Mouse (Mus musculus) thymus, postnatal 10 days (tissue): ENCODE measurements around the gene Fam180a.

ENCODE experiments used
- DNase-seq, 2 experiments: peaks; one replicate each; pipeline ENCODE4 v3.0.0; 2021; ENCODE audit warnings: low spot score in 2 of 2

Gene Fam180a

GRCm38 (mm10) chr6:35313520-35313919 is 12.4 kb downstream of the Fam180a start:
- no peak for DNase-seq

GRCm38 (mm10) chr6:35309406-35309805 is 16.5 kb downstream of the Fam180a start:
- no peak for DNase-seq

GRCm38 (mm10) chr6:35308037-35308436 is 17.9 kb downstream of the Fam180a start, which contains the start of gene Slc13a4:
Gene Slc13a4, minus strand, starts transcription at chr6:35308131.
- DNase-seq: no peak

- DNase-seq: no peak
Observed at GRCm38 (mm10) chr6:35307136-35307535, 18.8 kb downstream of the Fam180a start.

GRCm38 (mm10) chr6:35303355-35303900 is 22.5 kb downstream of the Fam180a start:
- DNase-seq: no peak

- DNase-seq: no peak
Observed at GRCm38 (mm10) chr6:35302581-35302980, 23.4 kb downstream of the Fam180a start.

- DNase-seq: no peak
Observed at GRCm38 (mm10) chr6:35298323-35298722, 27.6 kb downstream of the Fam180a start.

- no peak for DNase-seq
Observed at GRCm38 (mm10) chr6:35297516-35298227, 28.3 kb downstream of the Fam180a start.

- DNase-seq: no peak
Observed at GRCm38 (mm10) chr6:35297001-35297400, 28.9 kb downstream of the Fam180a start.

- no peak for DNase-seq
Observed at GRCm38 (mm10) chr6:35294964-35295363, 31.0 kb downstream of the Fam180a start.

- DNase-seq: no peak
Observed at GRCm38 (mm10) chr6:35289676-35290075, 36.3 kb downstream of the Fam180a start.

- DNase-seq: no peak
Observed at GRCm38 (mm10) chr6:35288920-35289319, 37.0 kb downstream of the Fam180a start.

- no peak for DNase-seq
Observed at GRCm38 (mm10) chr6:35288114-35288761, 37.7 kb downstream of the Fam180a start.

GRCm38 (mm10) chr6:35279306-35279705 is 46.6 kb downstream of the Fam180a start:
- DNase-seq: no peak

GRCm38 (mm10) chr6:35277903-35278587 is 47.9 kb downstream of the Fam180a start:
- DNase-seq: no peak

- DNase-seq: no peak
Observed at GRCm38 (mm10) chr6:35273391-35274082, 52.4 kb downstream of the Fam180a start.

- DNase-seq: no peak
Observed at GRCm38 (mm10) chr6:35271868-35272765, 53.8 kb downstream of the Fam180a start.

- DNase-seq: no peak
Observed at GRCm38 (mm10) chr6:35271094-35271855, 54.7 kb downstream of the Fam180a start.

GRCm38 (mm10) chr6:35269643-35270042 is 56.3 kb downstream of the Fam180a start:
- DNase-seq: no peak

GRCm38 (mm10) chr6:35268711-35269110 is 57.2 kb downstream of the Fam180a start:
- DNase-seq: no peak
